Mouse (Mus musculus) T-cell, adult 66 days (primary cell): ENCODE measurements around the gene Olfr1052. TPM values are rescaled to one million over a fixed set of nuclear protein-coding genes. Genes with fewer than 3 reads are reported as not detected.

Experiments used
- total RNA-seq, 2 experiments: library from RNA; stranded (reverse); gene quantifications; 3 replicates in 1 of 2; 4 replicates in 1 of 2; pipeline ENCODE4 v1.2.4; 2023

The Olfr1052 gene
- not detected for total RNA-seq

GRCm38 (mm10) chr2:86292155-86292554, at the start of gene Olfr1052:
TSS of gene Olfr1052 (plus strand) at chr2:86292455.

DNA sequence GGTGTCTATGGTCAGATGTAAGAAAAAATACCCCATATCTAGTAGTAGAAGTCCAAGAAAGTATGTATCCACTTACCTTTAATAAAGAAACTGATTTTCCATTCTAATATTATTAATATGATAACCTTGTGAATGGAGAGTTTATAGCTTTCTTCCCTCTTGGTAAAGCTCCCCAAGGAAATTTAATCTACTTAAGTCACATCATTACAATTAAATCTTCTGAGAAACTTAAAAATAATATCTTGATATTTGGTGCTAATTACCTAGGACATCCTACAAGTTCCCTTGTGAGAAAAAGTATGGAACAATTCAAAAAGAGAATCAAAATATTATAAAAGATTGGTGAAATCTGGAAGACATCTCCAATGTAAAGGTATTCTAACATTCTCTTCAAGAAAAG, 34.0 kb upstream of the Olfr1052 start, which contains the start of gene Olfr1049:
Olfr1049 (minus strand) TSS at position 101 of the 400 bp plus-strand sequence.

DNA sequence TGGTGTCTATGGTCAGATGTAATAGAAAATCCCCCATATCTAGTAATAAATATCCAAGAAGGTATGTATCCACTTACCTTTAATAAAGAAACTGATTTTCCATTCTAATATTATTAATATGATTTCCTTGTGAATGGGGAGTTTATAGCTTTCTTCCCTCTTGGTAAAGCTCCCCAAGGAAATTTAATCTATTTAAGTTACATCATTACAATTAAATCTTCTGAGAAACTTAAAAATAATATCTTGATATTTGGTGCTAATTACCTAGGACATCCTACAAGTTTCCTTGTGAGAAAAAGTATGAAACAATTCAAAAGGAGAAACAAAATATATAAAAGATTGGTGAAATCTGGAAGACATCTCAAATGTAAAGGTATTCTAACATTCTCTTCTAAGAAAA, 13.3 kb upstream of the Olfr1052 start, which contains the start of gene Olfr1051:
Olfr1051 (minus strand) TSS at position 101 of the 400 bp plus-strand sequence.

GRCm38 (mm10) chr2:86315184-86315583, 22.9 kb downstream of the Olfr1052 start, which contains the start of gene Olfr1053:
TSS of gene Olfr1053 (minus strand) at chr2:86315284.

DNA sequence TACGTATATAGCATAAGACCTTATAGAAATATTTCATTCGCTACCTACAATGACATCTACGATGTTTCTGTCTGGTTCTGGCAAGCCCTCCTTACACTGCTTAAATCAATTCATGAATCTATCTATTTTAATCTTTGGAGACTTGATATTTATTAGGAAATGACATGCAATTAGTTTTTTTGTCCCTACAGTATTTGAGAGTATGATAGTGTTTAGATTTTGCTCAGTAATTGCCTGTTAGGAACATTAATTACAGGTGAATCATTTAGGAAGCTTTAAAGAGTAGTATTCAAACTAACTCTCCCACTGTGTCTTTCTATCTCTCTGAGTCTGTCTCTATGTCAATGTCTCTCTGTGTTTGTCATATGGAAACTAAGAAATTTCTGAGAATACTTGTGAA, 43.1 kb downstream of the Olfr1052 start, which contains the start of gene Olfr1054:
Olfr1054 (minus strand) TSS at position 101 of the 400 bp plus-strand sequence.

Other genes starting within 250 kb of the Olfr1052 start
- gene Olfr1034, start 246.6 kb upstream of the Olfr1052 start, total RNA-seq, result not detected
- not detected for gene Olfr1036, start 218.5 kb upstream of the Olfr1052 start, total RNA-seq
- gene Olfr1037, start 205.1 kb upstream of the Olfr1052 start, total RNA-seq, result not detected
- gene Olfr1039, start 156.5 kb upstream of the Olfr1052 start, total RNA-seq, result not detected
- gene Olfr1040, start 145.7 kb upstream of the Olfr1052 start, total RNA-seq, result not detected
- not detected for gene Olfr1042, start 130.6 kb upstream of the Olfr1052 start, total RNA-seq
- not detected for gene Olfr1043, start 124.9 kb upstream of the Olfr1052 start, total RNA-seq
- not detected for gene Olfr1044, start 114.6 kb upstream of the Olfr1052 start, total RNA-seq
- not detected for gene Olfr52, start 106.8 kb upstream of the Olfr1052 start, total RNA-seq
- gene Olfr1045, start 89.4 kb upstream of the Olfr1052 start, total RNA-seq, result not detected
- gene Olfr1046, start 73.1 kb upstream of the Olfr1052 start, total RNA-seq, result not detected
- not detected for gene Olfr1047, start 61.1 kb upstream of the Olfr1052 start, total RNA-seq
- not detected for gene Olfr1048, start 52.2 kb upstream of the Olfr1052 start, total RNA-seq
- not detected for gene Olfr1049, start 34.1 kb upstream of the Olfr1052 start, total RNA-seq
- not detected for gene Olfr1051, start 13.4 kb upstream of the Olfr1052 start, total RNA-seq
- gene Olfr1053, start 22.8 kb downstream of the Olfr1052 start, total RNA-seq, result not detected
- not detected for gene Olfr1054, start 43.0 kb downstream of the Olfr1052 start, total RNA-seq
- gene Olfr1055, start 57.8 kb downstream of the Olfr1052 start, total RNA-seq, result not detected
- gene Olfr1056, start 70.0 kb downstream of the Olfr1052 start, total RNA-seq, result not detected
- gene Olfr1057, start 85.9 kb downstream of the Olfr1052 start, total RNA-seq, result not detected
- gene Olfr1058, start 96.1 kb downstream of the Olfr1052 start, total RNA-seq, result not detected
- gene Olfr1061, start 121.6 kb downstream of the Olfr1052 start, total RNA-seq, result not detected
- gene Olfr1062, start 134.3 kb downstream of the Olfr1052 start, total RNA-seq, result not detected
- not detected for gene Olfr1065, start 158.1 kb downstream of the Olfr1052 start, total RNA-seq
- gene Olfr1066, start 163.8 kb downstream of the Olfr1052 start, total RNA-seq, result not detected
- not detected for gene Olfr228, start 194.9 kb downstream of the Olfr1052 start, total RNA-seq
- gene Olfr1076, start 216.0 kb downstream of the Olfr1052 start, total RNA-seq, result not detected